8 mouse cellular contexts compared by ENCODE assay signal in the genomic region with DNA sequence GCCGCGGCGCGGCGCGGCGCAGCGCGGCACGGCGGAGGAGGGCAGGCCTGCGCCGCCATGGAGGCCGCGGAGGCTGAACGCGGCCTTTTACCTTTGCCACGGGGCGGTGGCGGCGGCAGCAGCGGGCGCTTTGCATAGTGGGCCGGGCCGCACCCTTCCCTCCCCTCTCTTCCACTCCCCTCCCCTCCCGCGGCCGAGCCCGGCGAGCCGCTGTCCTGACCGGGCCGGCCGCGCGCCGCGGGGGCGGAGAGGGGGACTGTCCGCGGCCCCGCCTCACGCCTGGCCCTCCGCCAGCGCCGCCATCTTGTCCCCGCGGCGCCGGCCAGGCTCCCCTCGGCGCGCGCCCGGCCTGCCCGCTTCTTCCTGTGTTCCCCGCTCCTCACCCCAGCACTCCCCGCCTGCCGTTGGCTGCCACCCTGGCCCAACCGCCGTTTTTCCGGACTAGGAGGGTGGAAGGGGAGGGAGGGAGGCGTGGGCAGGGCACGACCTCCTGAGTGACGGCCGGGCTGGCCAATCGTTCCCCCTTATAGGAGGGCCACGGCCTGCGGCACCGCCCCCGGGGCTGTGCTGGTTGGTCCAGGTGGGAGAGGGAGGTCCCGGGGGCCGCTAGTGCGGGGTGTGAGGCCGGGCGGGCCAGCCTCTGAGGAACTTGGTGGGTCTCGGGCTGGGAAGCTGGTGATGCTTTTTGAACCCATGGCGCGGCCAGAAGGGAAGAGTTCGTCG. TPM values are rescaled to one million over a fixed set of nuclear protein-coding genes. Genes with fewer than 3 reads are reported as not detected.
DNase-seq lines count a peak whose midpoint lies in the region; ATAC-seq lines count a peak whose summit lies in the region.

No protein-coding gene starts in this region.

- peak overlapping the region; percentile 98 for H3K27ac ChIP-seq in hindbrain, embryonic 14.5 days

- WGBS in hindbrain, embryonic 14.5 days = under 1% methylated on average over 54 of the region's 81 CpGs

- peak; percentile 98 for ATAC-seq in hindbrain, embryonic 14.5 days (ENCODE audit: low FRiP score)

- H3K9me3 ChIP-seq in hindbrain, embryonic 14.5 days (ENCODE audit: control insufficient read depth, low read length) = no peaks in the 10 kb centered on the region

- H3K36me3 ChIP-seq in hindbrain, embryonic 14.5 days (replicated peaks; ENCODE audit: control insufficient read depth, insufficient read depth) = no peaks in the 10 kb centered on the region

- H3K4me3 ChIP-seq in hindbrain, embryonic 14.5 days (replicated peaks; ENCODE audit: low read length) = peak overlapping the region; percentile 94

- H3K4me1 ChIP-seq in hindbrain, embryonic 14.5 days (replicated peaks; ENCODE audit: control insufficient read depth, insufficient read depth, low read length) = peaks cover 30% of the 10 kb centered on the region

- H3K9ac ChIP-seq in hindbrain, embryonic 14.5 days = peak overlapping the region; percentile 98

- H3K4me2 ChIP-seq in hindbrain, embryonic 14.5 days (replicated peaks) = peak overlapping the region; percentile 71

- H3K27me3 ChIP-seq in hindbrain, embryonic 14.5 days (ENCODE audit: control insufficient read depth, insufficient read depth, low read length) = no peaks in the 10 kb centered on the region

- DNase-seq in R1 (ENCODE audit: low read depth, low spot score) = peak; percentile 98
- DNase-seq in cerebellum, postnatal 25 days = peak; percentile 100
- peak; percentile 100 for DNase-seq in frontal cortex, postnatal 25 days (ENCODE audit: low spot score in 2 of 2)
- DNase-seq in hindbrain, embryonic 14.5 days (ENCODE audit: low spot score) = peak; percentile 96
- DNase-seq in layer of hippocampus, postnatal 36 days = peak; percentile 100
- peak; percentile 100 for DNase-seq in lung, postnatal 36 days
- DNase-seq in retina, postnatal 1 day = peak; percentile 99
- peak; percentile 99 to 100 for DNase-seq in urinary bladder, adult 18-20 months (ENCODE audit: low spot score in 2 of 2)

RNA-seq across cellular contexts. Expression of gene Nr2c2, which starts 0.7 kb away (rescaled TPM):
- polyA plus RNA-seq in hindbrain, embryonic 14.5 days (2014; fragmentation: Nextera tagmentation; extraction: Ambion mirVana) = 26.9 and 34.9 TPM in 2 replicates
- 10 to 100 TPM; 77.6 to 87.9 TPM for total RNA-seq in layer of hippocampus, postnatal 36 days (2021)

Comparison
In these comparisons a context has a peak if more than half of its experiments do, and no peak if none do; other contexts are left out.
1. Peak in every context shown above with its lines: DNase-seq, ATAC-seq, H3K4me3 ChIP-seq and H3K27ac ChIP-seq.